Mouse (Mus musculus): ENCODE results near the gene Specc1l. TPM values are rescaled to one million over a fixed set of nuclear protein-coding genes. Genes with fewer than 3 reads are reported as not detected.
"Not testable (repeated sequence)": the region's sequence is repeated elsewhere in the genome, so short reads cannot be mapped to it uniquely, and the experiment has no call there.

The Specc1l gene
- polyA plus RNA-seq, 1 experiment from 2014 or later: 20.4 TPM

DNA sequence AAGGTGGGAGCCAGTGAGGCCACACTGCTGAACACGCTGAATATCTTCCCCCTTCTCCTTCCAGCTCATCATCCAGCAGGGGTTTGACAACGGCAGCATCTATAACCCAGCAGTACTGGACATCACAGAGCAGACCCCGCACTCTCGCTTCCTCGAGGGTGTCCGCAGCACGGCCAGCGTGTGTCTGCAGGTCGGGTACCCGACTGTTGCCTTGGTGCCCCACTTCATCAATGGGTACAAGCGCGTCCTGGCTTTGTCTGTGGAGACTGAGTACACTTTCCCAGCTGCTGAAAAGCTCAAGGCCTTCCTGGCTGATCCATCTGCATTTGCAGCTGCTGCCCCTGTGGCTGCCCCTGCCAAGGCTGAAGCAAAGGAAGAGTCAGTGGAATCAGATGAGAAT is 140.7 kb downstream of the Specc1l start:
- WGBS: 91% methylated on average over 12 of the region's 12 CpGs
- H3K4me2 ChIP-seq (ENCODE audit: low read depth, low read length): no peak overlapping the region
- H3K27me3 ChIP-seq (ENCODE audit: control insufficient read depth, insufficient read depth, low read length): no peaks in the 10 kb centered on the region
- no peaks in the 10 kb centered on the region for H3K9me3 ChIP-seq (replicated peaks; ENCODE audit: control insufficient read depth, low read length)
- no peak for ATAC-seq (replicated peaks; ENCODE audit: extremely low read depth, insufficient read depth, low FRiP score)
- H3K9ac ChIP-seq (ENCODE audit: low read length): no peak overlapping the region
- H3K4me3 ChIP-seq (ENCODE audit: low read length): no peak overlapping the region
- H3K4me1 ChIP-seq (ENCODE audit: control insufficient read depth, insufficient read depth, low read length): peaks cover 6% of the 10 kb centered on the region; the same call in 1 of the 2 replicates
- no peaks in the 10 kb centered on the region for H3K36me3 ChIP-seq (ENCODE audit: control insufficient read depth, insufficient read depth)
- no peak overlapping the region for H3K27ac ChIP-seq (ENCODE audit: low read length)

DNA sequence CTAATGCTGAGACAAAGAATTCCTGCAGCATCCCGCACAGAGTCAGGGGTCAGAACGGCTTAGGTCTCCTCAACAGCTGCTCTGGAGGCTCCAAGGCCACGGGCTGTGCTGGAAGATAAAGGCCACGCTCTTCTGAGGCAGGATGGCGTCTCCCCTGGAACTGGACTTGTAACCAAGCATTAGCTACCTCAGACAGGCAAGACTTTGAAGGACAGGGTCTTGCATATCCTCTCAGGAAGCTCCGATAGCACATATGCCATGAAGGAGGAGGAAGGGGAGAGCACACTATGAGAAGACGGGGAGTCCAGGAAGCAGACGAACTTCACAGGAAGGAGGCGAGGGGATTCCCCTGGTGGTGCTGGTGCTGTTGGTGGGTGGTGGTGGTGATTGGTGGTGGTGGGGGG is 142.0 kb downstream of the Specc1l start:
- H3K4me3 ChIP-seq (ENCODE audit: low read length); H3K9ac ChIP-seq (ENCODE audit: low read length); H3K36me3 ChIP-seq (ENCODE audit: control insufficient read depth, insufficient read depth); H3K4me2 ChIP-seq (ENCODE audit: low read depth, low read length); H3K27me3 ChIP-seq (ENCODE audit: control insufficient read depth, insufficient read depth, low read length); H3K4me1 ChIP-seq (ENCODE audit: control insufficient read depth, insufficient read depth, low read length); H3K9me3 ChIP-seq (replicated peaks; ENCODE audit: control insufficient read depth, low read length); H3K27ac ChIP-seq (ENCODE audit: low read length): not testable (repeated sequence)
- ATAC-seq (replicated peaks; ENCODE audit: extremely low read depth, insufficient read depth, low FRiP score): 0 out of 2 replicates have a peak, but pooled peaks have one; percentile 37
- WGBS: 38% methylated on average over 8 of the region's 9 CpGs

DNA sequence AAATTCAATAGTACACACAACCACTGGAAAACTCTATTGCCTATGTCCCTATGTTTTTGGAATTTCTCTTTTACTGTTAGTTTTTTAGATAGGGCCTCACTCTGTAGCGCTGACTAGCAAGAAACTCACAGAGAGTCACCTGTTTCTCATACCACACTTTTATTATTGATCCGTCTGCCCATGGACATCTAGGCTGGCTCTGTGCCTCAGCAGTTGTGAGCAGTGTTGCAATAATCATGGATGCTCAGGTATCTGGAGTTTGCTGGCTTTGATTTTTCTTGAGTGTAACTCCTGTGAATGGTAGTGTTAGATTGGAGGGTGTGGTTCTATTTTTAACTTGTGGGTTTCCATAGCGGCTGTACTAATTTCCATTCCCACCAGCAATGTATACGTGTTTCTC is 143.5 kb downstream of the Specc1l start:
- peaks cover 6% of the 10 kb centered on the region; the same call in 1 of the 2 replicates for H3K4me1 ChIP-seq (ENCODE audit: control insufficient read depth, insufficient read depth, low read length)
- H3K9ac ChIP-seq (ENCODE audit: low read length): no peak overlapping the region
- no peaks in the 10 kb centered on the region for H3K27me3 ChIP-seq (ENCODE audit: control insufficient read depth, insufficient read depth, low read length)
- no peaks in the 10 kb centered on the region for H3K36me3 ChIP-seq (ENCODE audit: control insufficient read depth, insufficient read depth)
- no peak overlapping the region; the same call in 1 of the 2 replicates for H3K27ac ChIP-seq (ENCODE audit: low read length)
- H3K9me3 ChIP-seq (replicated peaks; ENCODE audit: control insufficient read depth, low read length): no peaks in the 10 kb centered on the region
- no peak overlapping the region for H3K4me3 ChIP-seq (ENCODE audit: low read length)
- WGBS: 39% methylated on average over 4 of the region's 4 CpGs
- no peak for ATAC-seq (replicated peaks; ENCODE audit: extremely low read depth, insufficient read depth, low FRiP score)
- H3K4me2 ChIP-seq (ENCODE audit: low read depth, low read length): no peak overlapping the region

Other genes with a start within 250 kb of the Specc1l start
- 0.69 and 0.79 TPM in 2 replicates for gene Gnaz, start 244.9 kb upstream of the Specc1l start, polyA plus RNA-seq (2015; fragmentation: Nextera tagmentation; extraction: Ambion mirVana)
- gene Rsph14, start 179.5 kb upstream of the Specc1l start, polyA plus RNA-seq (2015; fragmentation: Nextera tagmentation; extraction: Ambion mirVana): 0.37 and 0.60 TPM in 2 replicates
- gene Rab36, start 175.0 kb upstream of the Specc1l start, polyA plus RNA-seq (2015; fragmentation: Nextera tagmentation; extraction: Ambion mirVana): 1.7 and 3.1 TPM in 2 replicates
- 9.8 and 10.6 TPM in 2 replicates for gene Bcr, start 151.5 kb upstream of the Specc1l start, polyA plus RNA-seq (2015; fragmentation: Nextera tagmentation; extraction: Ambion mirVana)
- 8.0 and 8.7 TPM in 2 replicates for gene Adora2a, start 104.8 kb downstream of the Specc1l start, polyA plus RNA-seq (2015; fragmentation: Nextera tagmentation; extraction: Ambion mirVana)
- 0.87 and 0.91 TPM in 2 replicates for gene Upb1, start 189.0 kb downstream of the Specc1l start, polyA plus RNA-seq (2015; fragmentation: Nextera tagmentation; extraction: Ambion mirVana)

All from heart, embryonic 16.5 days (tissue).